Mouse (Mus musculus): Measurements from ENCODE around the gene Pacrg. TPM values are rescaled to one million over a fixed set of nuclear protein-coding genes. Genes with fewer than 3 reads are reported as not detected.

The Pacrg gene
- total and polyA plus RNA-seq, 3 experiments = not detected

- Histone ChIP-seq H3K27me3 (replicated peaks) (no peaks in the 10 kb centered on the region), H3K4me2 (ENCODE audit: insufficient read depth, low read depth, poor library complexity, severe bottlenecking) (no peak overlapping the region), H3K79me2 (replicated peaks; ENCODE audit: control insufficient read depth, extremely low read depth, insufficient read depth, poor library complexity, severe bottlenecking) (no peaks in the 10 kb centered on the region), H3K9me3 (replicated peaks; ENCODE audit: low read length) (no peaks in the 10 kb centered on the region), H3K27ac (ENCODE audit: insufficient read depth, low read depth) (no peak overlapping the region), H3K4me1 (ENCODE audit: control insufficient read depth in 1 of 2, insufficient read depth in 2 of 2) (no peaks in the 10 kb centered on the region), H3K4me3 (replicated peaks in 1 of 3; ENCODE audit: low read depth in 2 of 3, low read length in 2 of 3, poor library complexity in 1 of 3) (no peak overlapping the region), H3K9ac (ENCODE audit: insufficient read depth, low read depth) (no peak overlapping the region), H3K36me3 (replicated peaks in 1 of 2; ENCODE audit: control insufficient read depth in 1 of 2, insufficient read depth in 1 of 2, low read length in 1 of 2) (no peaks in the 10 kb centered on the region)
- in situ Hi-C loops (cut with MboI; ENCODE audit: low pct_ligation_motif_present, low pct_unique_long_range_greater_than_20kb, low sequenced_read_pairs) = no loop called here
- TF ChIP-seq POLR2AphosphoS2 (IDR thresholded peaks at IDR 0.05; ENCODE audit: low read depth, low read length) (no peak), UBTF (IDR thresholded peaks at IDR 0.05; ENCODE audit: low read depth, low read length) (no peak), E2F4 (IDR thresholded peaks at IDR 0.05; ENCODE audit: insufficient replicate concordance, low read depth, low read length) (no peak), USF2 (conservative IDR thresholded peaks at IDR 0.05; ENCODE audit: low read depth, low read length) (no peak), GABPA (IDR thresholded peaks at IDR 0.05; ENCODE audit: insufficient replicate concordance, low read depth, low read length) (no peak)
- DNase-seq (ENCODE audit: extremely low read depth) = no peak
- dilution Hi-C loops (cut with MboI; ENCODE audit: extremely low pct_ligation_motif_present, extremely low pct_unique_long_range_greater_than_20kb, low sequenced_read_pairs) = no loop called here
These were observed 281.4 kb downstream of the Pacrg start for GRCm38 (mm10) chr17:10558671-10559070.

- H3K27ac ChIP-seq (ENCODE audit: insufficient read depth, low read depth) = no peak overlapping the region
- H3K9me3 ChIP-seq (replicated peaks; ENCODE audit: low read length) = no peaks in the 10 kb centered on the region
- H3K79me2 ChIP-seq (replicated peaks; ENCODE audit: control insufficient read depth, extremely low read depth, insufficient read depth, poor library complexity, severe bottlenecking) = no peaks in the 10 kb centered on the region
- no peak overlapping the region for H3K4me2 ChIP-seq (ENCODE audit: insufficient read depth, low read depth, poor library complexity, severe bottlenecking)
- no peaks in the 10 kb centered on the region for H3K36me3 ChIP-seq (replicated peaks in 1 of 2; ENCODE audit: control insufficient read depth in 1 of 2, insufficient read depth in 1 of 2, low read length in 1 of 2)
- dilution Hi-C loops (cut with MboI; ENCODE audit: extremely low pct_ligation_motif_present, extremely low pct_unique_long_range_greater_than_20kb, low sequenced_read_pairs) = no loop called here
- H3K4me3 ChIP-seq (replicated peaks in 1 of 3; ENCODE audit: low read depth in 2 of 3, low read length in 2 of 3, poor library complexity in 1 of 3) = no peak overlapping the region
- H3K27me3 ChIP-seq (replicated peaks) = no peaks in the 10 kb centered on the region
- in situ Hi-C loops (cut with MboI; ENCODE audit: low pct_ligation_motif_present, low pct_unique_long_range_greater_than_20kb, low sequenced_read_pairs) = no loop called here
- no peak for DNase-seq (ENCODE audit: extremely low read depth)
- H3K4me1 ChIP-seq (ENCODE audit: control insufficient read depth in 1 of 2, insufficient read depth in 2 of 2) = peaks cover 0 to 4% of the 10 kb centered on the region in 2 experiments; a peak in 1 of 4 replicates
- TF ChIP-seq MYC (IDR thresholded peaks at IDR 0.05; ENCODE audit: low read depth, low read length) (no peak), ZNF384 (IDR thresholded peaks at IDR 0.05; ENCODE audit: low read depth, low read length) (no peak), SMC3 (IDR thresholded peaks at IDR 0.05; ENCODE audit: low read depth, low read length) (no peak)
- H3K9ac ChIP-seq (ENCODE audit: insufficient read depth, low read depth) = no peak overlapping the region
These were observed 287.6 kb downstream of the Pacrg start for GRCm38 (mm10) chr17:10552295-10553056.

DNA sequence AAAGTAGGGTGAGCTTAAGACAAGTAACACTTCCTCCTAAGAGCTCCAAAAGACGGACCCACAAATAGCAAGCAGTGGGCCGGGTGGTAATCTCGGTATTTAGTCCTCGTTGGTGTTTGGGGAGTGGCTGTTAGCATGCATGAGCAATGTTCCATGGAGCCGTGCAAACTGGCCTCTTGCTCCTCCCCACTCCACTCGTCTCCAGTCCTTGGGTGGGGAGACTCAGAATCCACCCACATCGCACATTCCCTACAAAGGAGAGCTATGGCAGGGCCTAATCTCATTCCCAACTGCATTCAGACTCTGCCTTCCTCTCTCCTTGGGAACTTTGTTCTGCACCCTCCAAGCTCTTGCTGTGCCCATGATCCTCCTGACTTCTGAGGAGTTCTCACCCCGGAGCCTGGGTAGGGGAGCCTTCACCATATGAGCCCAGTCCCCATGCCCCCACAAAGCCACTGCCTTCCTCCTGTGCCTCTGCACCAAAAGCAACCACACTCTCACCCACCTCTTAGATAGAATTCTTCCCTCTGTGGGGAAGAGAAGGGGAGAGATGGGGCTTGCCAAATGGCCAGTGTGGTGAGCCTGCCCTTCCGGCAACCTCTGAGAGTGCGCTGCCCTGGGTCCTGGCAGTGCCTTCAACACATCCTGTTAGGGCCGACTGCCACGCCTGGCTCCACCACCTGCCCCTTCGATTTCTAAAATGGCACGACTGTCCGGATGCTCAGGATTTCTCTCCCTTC is 289.2 kb downstream of the Pacrg start:
- in situ Hi-C loops (cut with MboI; ENCODE audit: low pct_ligation_motif_present, low pct_unique_long_range_greater_than_20kb, low sequenced_read_pairs) = no loop called here

More for the DNA sequence above, 289.2 kb downstream of the Pacrg start:
- no peak for DNase-seq (ENCODE audit: extremely low read depth)
- dilution Hi-C loops (cut with MboI; ENCODE audit: extremely low pct_ligation_motif_present, extremely low pct_unique_long_range_greater_than_20kb, low sequenced_read_pairs) = no loop called here
- TF ChIP-seq NRF1 (IDR thresholded peaks at IDR 0.05; ENCODE audit: low read depth, low read length) (no peak), MYC (IDR thresholded peaks at IDR 0.05; ENCODE audit: low read depth, low read length) (no peak), BHLHE40 (IDR thresholded peaks at IDR 0.05; ENCODE audit: low read depth, low read length) (no peak), JUND (conservative IDR thresholded peaks at IDR 0.05; ENCODE audit: low read depth, low read length) (no peak), JUN (IDR thresholded peaks at IDR 0.05; ENCODE audit: insufficient read depth, low read depth, low read length) (no peak), EP300 (IDR thresholded peaks at IDR 0.05; ENCODE audit: low read length) (no peak)
- peaks cover 0 to 4% of the 10 kb centered on the region in 2 experiments; a peak in 1 of 4 replicates for H3K4me1 ChIP-seq (ENCODE audit: control insufficient read depth in 1 of 2, insufficient read depth in 2 of 2)
- H3K4me3 ChIP-seq (replicated peaks in 1 of 3; ENCODE audit: low read depth in 2 of 3, low read length in 2 of 3, poor library complexity in 1 of 3) = no peak overlapping the region
- H3K36me3 ChIP-seq (replicated peaks in 1 of 2; ENCODE audit: control insufficient read depth in 1 of 2, insufficient read depth in 1 of 2, low read length in 1 of 2) = no peaks in the 10 kb centered on the region
- no peak overlapping the region for H3K4me2 ChIP-seq (ENCODE audit: insufficient read depth, low read depth, poor library complexity, severe bottlenecking)
- no peaks in the 10 kb centered on the region for H3K27me3 ChIP-seq (replicated peaks)
- no peaks in the 10 kb centered on the region for H3K9me3 ChIP-seq (replicated peaks; ENCODE audit: low read length)
- no peak overlapping the region for H3K27ac ChIP-seq (ENCODE audit: insufficient read depth, low read depth)
- H3K9ac ChIP-seq (ENCODE audit: insufficient read depth, low read depth) = no peak overlapping the region
- H3K79me2 ChIP-seq (replicated peaks; ENCODE audit: control insufficient read depth, extremely low read depth, insufficient read depth, poor library complexity, severe bottlenecking) = no peaks in the 10 kb centered on the region
